Mouse (Mus musculus) layer of hippocampus, postnatal 10 days (tissue): Measurements from ENCODE around the gene Tex38. TPM values are rescaled to one million over a fixed set of nuclear protein-coding genes. Genes with fewer than 3 reads are reported as not detected.

ENCODE experiments used
- DNase-seq, 2 experiments: peaks; one replicate each; pipeline ENCODE4 v3.0.0; 2021; ENCODE audit warnings: low spot score in 2 of 2
- long read RNA-seq: library from polyadenylated mRNA; stranded (forward); transcript quantifications from one replicate; pipeline ENCODE4 v2.0.0, GENCODE M21; 2023
- total RNA-seq, 2 experiments: library from RNA; stranded (reverse); gene quantifications; 2 replicates each; pipeline ENCODE4 v1.2.3; 2021

Gene Tex38
- under 1 TPM; 0.78 to 0.87 TPM for total RNA-seq
- long read RNA-seq = 0 reads

GRCm38 (mm10) chr4:115780918-115781317 lies at the start of gene Tex38:
TSS of gene Tex38 (minus strand) at chr4:115781018.
- DNase-seq = no peak

- DNase-seq = no peak
Observed at GRCm38 (mm10) chr4:115830491-115830890, 49.7 kb upstream of the Tex38 start.

GRCm38 (mm10) chr4:115828572-115828902 lies 47.7 kb upstream of the Tex38 start:
- no peak for DNase-seq

- DNase-seq = peak; percentile 44 to 60
Observed at GRCm38 (mm10) chr4:115827888-115828571, 47.2 kb upstream of the Tex38 start, which contains the start of gene Mob3c. TSS of gene Mob3c (plus strand) at chr4:115828092.

- no peak for DNase-seq
Observed at GRCm38 (mm10) chr4:115827535-115827887, 46.7 kb upstream of the Tex38 start.

- DNase-seq = no peak
Observed at GRCm38 (mm10) chr4:115827066-115827465, 46.2 kb upstream of the Tex38 start.

GRCm38 (mm10) chr4:115825271-115825670 lies 44.5 kb upstream of the Tex38 start:
- no peak for DNase-seq

GRCm38 (mm10) chr4:115824178-115824577 lies 43.4 kb upstream of the Tex38 start:
- no peak for DNase-seq

- DNase-seq = no peak
Observed at GRCm38 (mm10) chr4:115821928-115822327, 41.1 kb upstream of the Tex38 start.

- no peak for DNase-seq
Observed at GRCm38 (mm10) chr4:115821431-115821830, 40.6 kb upstream of the Tex38 start.

- no peak for DNase-seq
Observed at GRCm38 (mm10) chr4:115820944-115821343, 40.1 kb upstream of the Tex38 start.

GRCm38 (mm10) chr4:115820199-115820598 lies 39.4 kb upstream of the Tex38 start:
- no peak for DNase-seq

- DNase-seq = no peak
Observed at GRCm38 (mm10) chr4:115815606-115816005, 34.8 kb upstream of the Tex38 start.

GRCm38 (mm10) chr4:115812326-115812725 lies 31.5 kb upstream of the Tex38 start:
- DNase-seq = no peak

GRCm38 (mm10) chr4:115799981-115800380 lies 19.2 kb upstream of the Tex38 start:
- no peak for DNase-seq

- no peak for DNase-seq
Observed at GRCm38 (mm10) chr4:115795360-115795759, 14.5 kb upstream of the Tex38 start.

- no peak for DNase-seq
Observed at GRCm38 (mm10) chr4:115790864-115791263, 10.0 kb upstream of the Tex38 start.

GRCm38 (mm10) chr4:115785511-115786034 lies 4.8 kb upstream of the Tex38 start:
- DNase-seq = no peak

- DNase-seq = peak; percentile 86 to 88
Observed at GRCm38 (mm10) chr4:115784769-115785510, 4.1 kb upstream of the Tex38 start, which contains the start of gene Atpaf1. TSS of gene Atpaf1 (plus strand) at chr4:115784812.

- no peak for DNase-seq
Observed at GRCm38 (mm10) chr4:115782026-115782805, 1.4 kb upstream of the Tex38 start.

GRCm38 (mm10) chr4:115780269-115780668 lies 549 bp downstream of the Tex38 start:
- no peak for DNase-seq

- DNase-seq = no peak
Observed at GRCm38 (mm10) chr4:115777627-115778026, 3.2 kb downstream of the Tex38 start.
